Mouse (Mus musculus): ENCODE results near the gene Meltf.

Gene Meltf

GRCm38 (mm10) chr16:31893396-31894141, 15.0 kb downstream of the Meltf start:
- in situ Hi-C loops (cut with MboI; ENCODE audit: low sequenced_read_pairs), result no loop called here

DNA sequence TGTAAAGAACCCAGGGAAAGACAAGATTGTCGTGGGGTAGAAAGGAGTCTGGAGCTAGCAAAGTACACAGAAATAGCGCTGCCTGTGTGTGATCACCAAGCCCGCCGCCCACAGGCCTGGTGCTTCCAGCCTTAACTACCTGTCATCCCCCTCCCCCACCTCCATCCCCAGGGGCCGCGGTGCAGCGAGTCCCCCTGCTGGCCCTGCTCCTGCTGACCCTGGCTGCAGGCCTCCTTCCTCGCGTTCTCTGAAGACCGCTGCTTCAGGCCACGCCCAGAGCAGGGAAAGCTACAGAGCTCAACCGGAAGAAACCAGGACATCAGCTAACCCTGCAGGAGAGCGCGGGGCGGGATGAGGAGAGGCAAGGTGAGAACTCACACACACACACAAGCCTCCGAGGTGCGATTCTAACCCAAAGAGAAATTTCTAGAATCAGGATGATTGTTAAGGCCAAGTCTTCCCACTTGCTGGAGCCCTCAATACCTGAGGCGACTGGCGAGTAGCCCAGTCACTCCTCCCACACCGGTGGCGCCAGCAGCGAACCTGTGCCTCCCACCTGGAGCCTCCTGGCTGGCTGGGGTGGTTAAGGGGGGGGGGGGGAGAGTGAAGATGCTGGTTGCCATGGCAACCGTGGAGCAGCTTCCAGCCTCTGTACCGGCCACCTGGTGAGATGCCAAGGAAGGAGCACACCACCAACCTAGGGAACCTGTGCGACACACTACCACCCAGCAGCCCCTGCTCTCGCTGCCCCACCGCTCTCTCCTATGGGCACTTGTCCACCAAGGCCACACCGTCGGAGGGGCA, 18.6 kb downstream of the Meltf start:
- in situ Hi-C loops (cut with MboI; ENCODE audit: low sequenced_read_pairs), result no loop called here

DNA sequence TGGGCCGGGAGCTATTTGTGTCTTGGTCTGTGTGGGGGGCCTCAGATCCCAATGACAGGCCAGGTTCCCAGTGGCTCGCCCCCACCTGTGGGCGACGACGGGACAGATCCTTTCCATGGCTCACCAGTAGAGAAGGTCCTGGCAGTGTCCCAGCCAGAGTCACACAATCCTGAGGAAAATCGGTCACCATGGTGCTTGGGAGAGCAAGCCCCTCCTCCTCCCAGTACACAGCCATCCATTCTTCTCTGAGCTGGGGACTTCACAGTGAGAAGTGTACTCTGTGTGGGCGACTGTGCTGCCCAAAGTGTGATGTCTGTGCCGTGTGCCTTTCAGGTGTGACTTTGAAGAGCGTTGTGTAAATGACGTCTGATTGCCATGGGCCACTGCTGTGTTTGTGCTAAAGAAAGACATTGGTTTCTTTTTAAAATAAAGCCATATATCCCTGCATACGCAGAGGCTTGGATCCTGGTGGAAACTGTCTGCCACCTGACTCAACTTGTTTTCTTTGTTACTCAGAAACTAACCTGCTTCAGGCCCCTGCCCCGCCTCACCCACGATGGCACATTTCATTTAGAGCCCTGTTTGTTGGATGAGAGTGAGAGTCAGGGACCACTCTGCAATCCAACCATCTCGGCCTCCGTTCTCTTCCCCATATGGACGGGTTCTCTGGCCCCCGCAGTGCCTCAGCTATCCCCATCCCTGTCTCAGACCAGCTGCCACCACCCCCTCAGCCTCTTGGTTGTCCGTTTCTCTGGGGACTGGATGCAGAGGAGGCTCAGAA, 20.1 kb downstream of the Meltf start:
- in situ Hi-C loops (cut with MboI; ENCODE audit: low sequenced_read_pairs), result no loop called here

DNA sequence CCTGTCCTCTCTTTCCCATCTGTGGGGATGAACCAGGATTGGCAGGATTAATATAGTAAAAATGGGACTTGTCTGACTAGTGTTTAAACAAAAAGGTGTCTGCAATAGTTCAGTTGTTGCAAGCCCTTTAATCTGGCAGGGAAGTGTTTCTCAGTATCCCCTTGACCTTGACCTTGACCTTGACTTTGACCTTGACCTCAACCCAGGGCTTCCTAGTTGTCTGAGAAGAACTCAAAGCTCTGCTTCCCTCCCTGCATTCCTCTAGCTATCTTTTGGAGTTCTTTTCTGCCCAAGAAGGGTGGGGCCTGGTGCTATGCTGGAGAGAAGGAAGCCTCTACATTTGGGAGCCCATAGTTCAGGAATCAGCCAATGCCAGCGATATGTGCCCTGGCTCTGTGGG, 23.3 kb downstream of the Meltf start:
- in situ Hi-C loops (cut with MboI; ENCODE audit: low sequenced_read_pairs), result loop anchor here (25.0 kb wide), 1 partner anchor 340 kb away; no protein-coding TSS in a partner anchor

DNA sequence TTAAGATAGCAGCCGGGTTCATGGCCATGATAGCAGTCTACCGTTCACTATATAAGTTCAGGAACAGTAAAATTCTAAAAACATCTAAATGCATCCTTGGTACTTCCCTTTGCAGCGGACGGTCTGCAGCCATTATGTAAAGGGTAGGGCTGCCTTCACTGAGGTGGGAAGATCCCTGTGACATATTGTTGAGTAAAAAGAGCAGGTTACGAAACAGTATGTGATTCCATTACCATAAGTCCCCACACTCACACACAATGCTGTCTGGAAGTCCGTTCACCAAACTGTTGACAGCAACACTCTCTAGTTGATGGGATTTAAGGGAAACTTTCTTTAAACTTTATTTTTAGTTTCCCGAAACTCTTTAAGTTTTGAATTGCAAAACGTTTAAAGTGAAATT, 24.6 kb downstream of the Meltf start:
- in situ Hi-C loops (cut with MboI; ENCODE audit: low sequenced_read_pairs), result loop anchor here (25.0 kb wide), 1 partner anchor 341 kb away; no protein-coding TSS in a partner anchor

DNA sequence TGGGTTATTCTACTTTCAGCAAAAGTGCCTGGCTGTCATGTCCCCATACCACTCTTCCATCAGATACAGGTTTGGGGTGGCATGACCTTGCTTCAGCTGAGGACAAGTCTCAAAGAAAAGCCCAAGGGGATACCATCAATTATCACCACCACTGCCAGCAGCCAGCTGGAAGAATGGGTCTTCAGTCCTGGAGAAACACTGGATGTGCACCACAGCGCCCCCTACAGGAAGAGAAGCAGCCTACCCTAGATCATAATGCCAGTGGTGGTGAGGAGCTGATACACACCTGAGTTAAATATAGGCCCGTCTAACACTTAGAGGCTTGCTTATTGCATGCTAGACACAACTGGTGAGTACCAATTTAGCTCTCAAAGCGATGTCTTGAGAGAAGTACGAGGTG, 26.7 kb downstream of the Meltf start:
- in situ Hi-C loops (cut with MboI; ENCODE audit: low sequenced_read_pairs), result loop anchor here (25.0 kb wide), 1 partner anchor 343 kb away; no protein-coding TSS in a partner anchor

- in situ Hi-C loops (cut with MboI; ENCODE audit: low sequenced_read_pairs), result loop anchor here (25.0 kb wide), 1 partner anchor 344 kb away; no protein-coding TSS in a partner anchor
Measured at GRCm38 (mm10) chr16:31905891-31906825, 27.5 kb downstream of the Meltf start.

- in situ Hi-C loops (cut with MboI; ENCODE audit: low sequenced_read_pairs), result loop anchor here (25.0 kb wide), 1 partner anchor 345 kb away; no protein-coding TSS in a partner anchor
Measured at GRCm38 (mm10) chr16:31906896-31907295, 28.3 kb downstream of the Meltf start.

DNA sequence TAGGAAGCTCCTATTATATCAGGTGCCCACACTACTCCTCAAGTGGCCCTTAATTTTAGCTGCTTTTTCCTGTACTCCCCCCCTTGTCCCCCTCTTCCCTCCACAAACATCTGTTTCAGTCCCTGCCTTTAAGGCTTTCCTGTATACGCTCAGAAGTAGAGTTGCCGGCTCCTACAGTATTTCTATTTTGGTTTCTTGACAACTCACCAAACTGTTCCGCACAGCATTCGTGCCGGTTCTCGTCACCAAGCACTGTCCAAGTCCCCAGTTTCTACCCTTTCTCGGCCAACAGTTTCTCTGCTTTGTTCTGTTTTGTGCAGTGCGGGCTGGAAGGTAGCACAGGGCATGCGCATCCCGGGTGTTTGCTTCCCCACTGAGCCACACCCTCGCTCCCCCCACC, 30.3 kb downstream of the Meltf start:
- in situ Hi-C loops (cut with MboI; ENCODE audit: low sequenced_read_pairs), result loop anchor here (25.0 kb wide), 1 partner anchor 347 kb away; no protein-coding TSS in a partner anchor

DNA sequence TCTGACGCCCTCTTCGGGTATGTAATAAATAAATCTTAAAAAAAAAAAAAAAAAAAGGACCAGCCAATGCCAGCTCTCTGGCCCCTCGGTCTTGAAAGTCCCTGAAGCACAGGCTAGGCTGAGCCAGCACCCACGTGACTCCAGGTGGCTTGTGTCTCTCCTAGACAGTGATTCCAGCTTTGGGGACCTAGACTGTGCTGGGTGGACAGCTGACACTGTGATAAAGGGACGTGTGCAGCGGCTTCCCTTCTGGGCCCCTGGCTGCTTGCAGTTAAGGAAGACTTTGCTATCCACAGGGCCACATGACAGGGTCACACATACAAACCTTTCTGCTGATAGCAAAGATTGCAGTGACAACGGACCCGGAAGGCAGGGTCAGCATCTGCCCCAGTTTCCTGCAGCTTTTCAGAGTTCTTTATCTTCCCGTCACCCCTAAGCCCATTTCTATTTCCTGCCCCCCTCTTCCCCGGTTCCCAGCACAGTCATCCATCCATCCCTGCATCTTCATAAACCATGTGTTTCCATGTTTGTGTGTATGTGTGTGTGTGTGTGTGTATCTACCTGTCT, 31.8 kb downstream of the Meltf start:
- in situ Hi-C loops (cut with MboI; ENCODE audit: low sequenced_read_pairs), result loop anchor here (5.0 to 25.0 kb wide), 3 partner anchors 33 to 466 kb away; partner anchors contain the start of gene Meltf

DNA sequence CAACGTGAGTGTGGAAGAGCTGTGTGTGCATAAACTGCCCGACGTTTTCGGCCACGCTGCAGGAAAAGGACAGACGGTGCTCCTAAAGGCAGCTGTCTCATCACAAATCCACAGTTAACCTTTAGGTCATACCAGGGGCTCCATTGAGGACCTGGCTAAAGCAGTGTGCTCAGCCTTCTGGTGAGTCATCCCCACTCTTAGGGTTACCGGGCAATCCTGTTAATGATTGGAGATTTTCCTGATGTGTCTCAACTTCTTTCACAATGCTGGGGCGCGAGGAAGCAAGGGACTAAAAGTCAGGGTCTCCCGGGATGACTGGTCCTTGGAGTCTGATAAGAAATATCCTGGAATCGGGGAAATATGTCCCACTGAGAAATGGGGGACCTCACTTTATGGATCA, 39.2 kb downstream of the Meltf start:
- in situ Hi-C loops (cut with MboI; ENCODE audit: low sequenced_read_pairs), result loop anchor here (10.0 to 25.0 kb wide), 2 partner anchors 355 to 473 kb away; no protein-coding TSS in a partner anchor

- in situ Hi-C loops (cut with MboI; ENCODE audit: low sequenced_read_pairs), result loop anchor here (10.0 to 25.0 kb wide), 2 partner anchors 356 to 473 kb away; no protein-coding TSS in a partner anchor
Measured at GRCm38 (mm10) chr16:31918248-31918724, 39.7 kb downstream of the Meltf start.

- in situ Hi-C loops (cut with MboI; ENCODE audit: low sequenced_read_pairs), result loop anchor here (10.0 to 25.0 kb wide), 2 partner anchors 180 to 362 kb away; no protein-coding TSS in a partner anchor
Measured at GRCm38 (mm10) chr16:31924368-31924767, 45.8 kb downstream of the Meltf start.

DNA sequence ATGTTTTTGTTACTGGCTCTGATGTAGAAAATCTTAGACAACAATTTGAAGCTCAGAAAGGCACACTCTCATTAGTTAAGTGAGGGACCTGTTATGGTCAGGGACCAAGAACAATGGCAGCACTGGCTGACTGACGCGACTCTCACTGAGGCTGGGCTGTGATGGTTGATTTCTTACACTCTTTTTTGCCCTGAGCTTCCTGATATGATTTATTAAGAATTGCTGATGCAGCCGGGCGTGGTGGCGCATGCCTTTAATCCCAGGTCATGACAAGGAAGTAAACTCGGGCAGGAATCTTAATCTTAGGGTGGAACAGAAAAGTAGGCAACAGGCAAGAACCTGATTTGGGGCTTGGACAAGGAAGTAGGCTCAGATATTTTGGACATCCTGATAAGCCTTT, 47.5 kb downstream of the Meltf start:
- in situ Hi-C loops (cut with MboI; ENCODE audit: low sequenced_read_pairs), result loop anchor here (10.0 kb wide), 1 partner anchor 181 kb away; no protein-coding TSS in a partner anchor

- in situ Hi-C loops (cut with MboI; ENCODE audit: low sequenced_read_pairs), result loop anchor here (10.0 kb wide), 1 partner anchor 182 kb away; no protein-coding TSS in a partner anchor
Measured at GRCm38 (mm10) chr16:31926547-31927182, 48.1 kb downstream of the Meltf start.

DNA sequence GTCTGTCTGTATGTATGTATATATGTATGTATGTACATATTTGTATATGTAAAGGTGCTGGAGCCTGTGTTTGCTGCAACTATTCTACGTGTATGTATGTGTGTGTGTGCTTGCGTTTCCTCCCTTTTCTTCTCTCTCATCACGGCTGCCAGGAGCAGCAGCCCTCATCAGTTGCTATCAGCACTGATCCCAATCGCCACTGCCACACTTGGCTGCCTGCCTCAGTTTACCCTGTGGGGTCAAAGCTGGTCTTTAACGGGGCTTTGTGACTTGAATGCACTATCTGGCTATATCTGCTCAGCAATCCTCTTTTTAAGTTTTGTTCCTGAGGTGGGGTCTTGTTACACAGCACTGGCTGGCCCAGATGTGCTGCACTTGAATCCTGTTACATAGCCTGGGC, 48.8 kb downstream of the Meltf start:
- in situ Hi-C loops (cut with MboI; ENCODE audit: low sequenced_read_pairs), result loop anchor here (10.0 kb wide), 1 partner anchor 183 kb away; no protein-coding TSS in a partner anchor

GRCm38 (mm10) chr16:31931330-31931729, 52.7 kb downstream of the Meltf start:
- in situ Hi-C loops (cut with MboI; ENCODE audit: low sequenced_read_pairs), result no loop called here

DNA sequence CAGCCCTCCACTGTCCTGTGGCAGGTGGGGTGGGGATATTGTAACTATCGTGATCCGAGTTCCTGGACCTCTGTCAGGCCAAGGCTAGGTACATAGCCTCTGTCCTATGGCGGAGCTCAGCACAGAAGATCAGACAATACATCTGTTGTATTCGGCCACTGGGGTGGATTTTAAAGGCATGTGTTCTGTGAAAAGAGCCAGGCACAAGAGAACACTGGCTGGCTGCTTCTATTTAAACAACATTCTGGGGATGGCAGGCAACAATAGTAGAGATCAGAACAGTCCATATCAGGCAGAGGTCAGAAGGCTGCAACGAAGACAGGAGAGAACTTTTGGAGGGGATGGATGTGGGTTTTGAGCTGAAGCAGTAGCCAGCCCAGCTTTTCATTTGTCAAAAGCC, 53.6 kb downstream of the Meltf start:
- in situ Hi-C loops (cut with MboI; ENCODE audit: low sequenced_read_pairs), result no loop called here

All from CH12F3 (cell line).